Mouse (Mus musculus): ENCODE measurements around the gene Ddx6. TPM values are rescaled to one million over a fixed set of nuclear protein-coding genes. Genes with fewer than 3 reads are reported as not detected.
"Not testable (repeated sequence)": the region's sequence is repeated elsewhere in the genome, so short reads cannot be mapped to it uniquely, and the experiment has no call there.

The Ddx6 gene
- polyA plus RNA-seq, 1 experiment from 2014 or later: 39.0 TPM

DNA sequence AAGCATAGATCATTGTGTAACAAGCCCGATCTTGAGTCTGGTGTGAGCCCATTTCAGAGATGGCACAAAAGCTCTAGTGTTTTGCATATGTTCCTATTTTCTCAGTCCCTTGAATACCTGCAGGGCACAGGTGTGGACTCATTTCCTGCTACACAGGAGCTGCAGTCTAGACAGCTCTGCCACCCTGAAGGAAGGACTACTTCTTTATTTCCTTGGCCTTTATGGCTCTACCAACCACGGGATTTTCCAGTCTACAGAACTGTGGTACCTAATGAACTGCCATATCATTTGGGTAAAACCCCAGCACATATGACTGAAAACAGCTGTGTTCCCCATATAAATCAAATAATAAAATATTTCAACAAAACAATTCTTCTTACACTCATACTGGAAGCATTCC lies 29.6 kb upstream of the Ddx6 start:
- Histone ChIP-seq H3K36me3 (ENCODE audit: control insufficient read depth, insufficient read depth, low read length) (no peaks in the 10 kb centered on the region), H3K4me3 (ENCODE audit: low read depth, low read length) (no peak overlapping the region), H3K4me2 (replicated peaks; ENCODE audit: low read depth, low read length) (no peak overlapping the region), H3K27me3 (ENCODE audit: control insufficient read depth, insufficient read depth, low read length) (no peaks in the 10 kb centered on the region), H3K9me3 (ENCODE audit: control insufficient read depth, low read depth, low read length) (no peaks in the 10 kb centered on the region), H3K4me1 (ENCODE audit: control insufficient read depth, insufficient read depth, low read length) (no peaks in the 10 kb centered on the region), H3K27ac (ENCODE audit: low read length) (no peak overlapping the region), H3K9ac (replicated peaks; ENCODE audit: low read depth, low read length) (no peak overlapping the region)
- 93% methylated on average over 2 of the region's 2 CpGs for WGBS
- ATAC-seq (ENCODE audit: insufficient number of reproducible peaks, insufficient read depth, low FRiP score, low read depth): no peak

DNA sequence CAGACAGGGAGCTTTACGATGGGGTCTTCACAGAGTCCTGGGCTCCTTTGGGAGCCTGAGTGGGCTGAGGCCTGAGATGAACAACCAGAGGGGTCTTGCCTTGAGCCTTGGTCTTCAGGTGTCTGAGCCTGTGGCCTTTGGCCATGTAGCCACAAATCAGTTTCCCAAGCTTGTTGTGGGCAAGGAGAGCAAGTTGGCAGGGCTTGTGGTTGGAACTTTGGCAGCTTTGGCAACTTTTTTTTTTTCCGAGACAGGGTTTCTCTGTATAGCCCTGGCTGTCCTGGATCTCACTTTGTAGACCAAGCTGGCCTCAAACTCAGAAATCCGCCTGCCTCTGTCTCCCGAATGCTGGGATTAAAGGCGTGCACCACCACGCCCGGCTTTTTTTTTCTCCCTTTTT lies 28.6 kb upstream of the Ddx6 start:
- H3K36me3 ChIP-seq (ENCODE audit: control insufficient read depth, insufficient read depth, low read length); H3K9me3 ChIP-seq (ENCODE audit: control insufficient read depth, low read depth, low read length); H3K4me3 ChIP-seq (ENCODE audit: low read depth, low read length); H3K4me1 ChIP-seq (ENCODE audit: control insufficient read depth, insufficient read depth, low read length); H3K27ac ChIP-seq (ENCODE audit: low read length); ATAC-seq (ENCODE audit: insufficient number of reproducible peaks, insufficient read depth, low FRiP score, low read depth); H3K27me3 ChIP-seq (ENCODE audit: control insufficient read depth, insufficient read depth, low read length); H3K4me2 ChIP-seq (replicated peaks; ENCODE audit: low read depth, low read length); H3K9ac ChIP-seq (replicated peaks; ENCODE audit: low read depth, low read length): not testable (repeated sequence)
- 85% methylated on average over 7 of the region's 7 CpGs for WGBS

DNA sequence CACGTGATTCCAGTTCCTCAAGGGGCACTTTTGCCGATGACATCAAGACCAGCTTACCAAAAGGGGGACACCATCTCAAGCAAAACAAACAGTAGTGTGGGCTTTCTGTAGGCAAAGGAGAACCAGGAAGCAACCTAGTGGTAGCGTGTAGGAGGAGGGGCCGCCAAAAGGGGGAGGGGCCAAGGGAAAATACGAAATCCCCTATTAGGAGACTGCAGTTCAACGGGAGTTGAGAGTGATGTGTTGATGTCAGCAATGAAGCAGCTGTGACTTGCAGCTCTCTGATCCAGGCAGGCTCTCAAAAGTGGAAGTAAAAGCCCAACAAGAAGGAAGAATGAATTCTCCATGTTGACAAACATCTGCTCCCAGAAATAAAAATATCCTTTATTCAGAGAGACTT lies 25.3 kb upstream of the Ddx6 start:
- H3K36me3 ChIP-seq (ENCODE audit: control insufficient read depth, insufficient read depth, low read length): no peaks in the 10 kb centered on the region
- H3K27ac ChIP-seq (ENCODE audit: low read length): no peak overlapping the region
- no peaks in the 10 kb centered on the region for H3K4me1 ChIP-seq (ENCODE audit: control insufficient read depth, insufficient read depth, low read length)
- no peaks in the 10 kb centered on the region for H3K27me3 ChIP-seq (ENCODE audit: control insufficient read depth, insufficient read depth, low read length)
- 0 out of 2 replicates have a peak overlapping the region, but pooled peaks have one; percentile 10 for H3K4me2 ChIP-seq (replicated peaks; ENCODE audit: low read depth, low read length)
- no peak for ATAC-seq (ENCODE audit: insufficient number of reproducible peaks, insufficient read depth, low FRiP score, low read depth)
- H3K4me3 ChIP-seq (ENCODE audit: low read depth, low read length): no peak overlapping the region
- H3K9ac ChIP-seq (replicated peaks; ENCODE audit: low read depth, low read length): no peak overlapping the region
- no peaks in the 10 kb centered on the region for H3K9me3 ChIP-seq (ENCODE audit: control insufficient read depth, low read depth, low read length)
- WGBS: 31% methylated on average over 6 of the region's 6 CpGs

DNA sequence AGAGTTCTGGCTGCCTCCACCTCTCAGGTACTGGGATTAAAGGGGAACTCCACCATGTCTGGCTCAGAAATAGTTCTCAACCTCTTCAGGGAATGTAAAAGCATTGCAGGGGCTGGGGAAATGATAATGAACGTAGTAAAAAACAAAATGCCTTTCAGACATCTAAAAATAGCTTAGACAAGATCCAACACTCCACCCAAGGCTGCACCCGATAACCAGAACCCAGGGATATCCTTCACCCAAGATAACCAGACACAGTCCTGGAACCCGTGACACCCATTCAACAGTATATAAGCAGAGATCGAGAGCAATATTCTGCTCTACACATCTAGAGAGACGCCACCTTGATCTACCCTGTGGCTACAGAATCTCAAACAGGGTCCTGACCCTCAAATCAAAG lies 24.6 kb upstream of the Ddx6 start:
- ATAC-seq (ENCODE audit: insufficient number of reproducible peaks, insufficient read depth, low FRiP score, low read depth): no peak
- Histone ChIP-seq H3K4me3 (ENCODE audit: low read depth, low read length) (no peak overlapping the region), H3K9ac (replicated peaks; ENCODE audit: low read depth, low read length) (no peak overlapping the region), H3K4me2 (replicated peaks; ENCODE audit: low read depth, low read length) (no peak overlapping the region), H3K9me3 (ENCODE audit: control insufficient read depth, low read depth, low read length) (no peaks in the 10 kb centered on the region), H3K27me3 (ENCODE audit: control insufficient read depth, insufficient read depth, low read length) (no peaks in the 10 kb centered on the region), H3K27ac (ENCODE audit: low read length) (no peak overlapping the region), H3K4me1 (ENCODE audit: control insufficient read depth, insufficient read depth, low read length) (no peaks in the 10 kb centered on the region), H3K36me3 (ENCODE audit: control insufficient read depth, insufficient read depth, low read length) (no peaks in the 10 kb centered on the region)
- whole genome bisulfite sequencing: 88% methylated on average over 5 of the region's 5 CpGs

DNA sequence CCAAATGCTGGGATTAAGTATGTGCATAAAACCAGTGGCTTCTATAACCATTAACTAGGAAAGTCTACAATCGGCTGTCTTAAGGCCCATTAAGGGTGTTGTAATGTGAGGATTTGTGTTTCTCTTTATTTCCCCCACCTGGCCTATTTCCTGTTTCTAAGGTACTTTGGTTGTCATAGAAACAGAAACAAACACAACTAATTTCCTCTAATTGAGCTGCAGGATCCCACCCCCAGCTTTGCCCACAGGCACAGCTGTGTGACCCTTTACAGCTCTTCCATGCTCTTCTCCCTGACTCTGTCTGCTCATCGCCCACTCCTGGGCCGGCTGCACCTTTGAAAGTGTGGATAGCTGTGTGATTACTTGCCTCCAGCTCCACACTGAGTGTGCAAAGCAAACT lies 23.3 kb upstream of the Ddx6 start:
- WGBS: 35% methylated on average over 3 of the region's 3 CpGs
- H3K36me3 ChIP-seq (ENCODE audit: control insufficient read depth, insufficient read depth, low read length): no peaks in the 10 kb centered on the region

DNA sequence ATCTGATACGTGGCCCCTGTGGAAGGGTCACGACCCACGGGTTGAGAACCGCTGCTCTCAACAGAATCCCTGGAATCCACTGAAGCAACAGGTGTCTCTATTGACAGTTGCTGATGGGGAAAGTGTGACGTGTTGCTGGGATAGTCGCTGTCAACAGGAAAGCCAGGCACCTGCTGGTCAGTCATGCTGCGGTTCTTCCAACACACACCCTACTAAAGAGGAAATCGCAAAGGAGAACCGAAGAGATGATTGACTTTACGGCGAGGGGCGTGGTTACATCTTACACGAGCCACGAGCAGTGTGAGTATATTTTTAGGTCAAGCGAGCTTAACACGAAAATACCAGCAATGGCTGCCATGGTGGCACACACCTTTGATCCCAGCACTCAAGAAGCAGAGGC lies 22.3 kb upstream of the Ddx6 start:
- no peak for ATAC-seq (ENCODE audit: insufficient number of reproducible peaks, insufficient read depth, low FRiP score, low read depth)
- Histone ChIP-seq H3K27me3 (ENCODE audit: control insufficient read depth, insufficient read depth, low read length) (no peaks in the 10 kb centered on the region), H3K9ac (replicated peaks; ENCODE audit: low read depth, low read length) (no peak overlapping the region), H3K9me3 (ENCODE audit: control insufficient read depth, low read depth, low read length) (no peaks in the 10 kb centered on the region), H3K27ac (ENCODE audit: low read length) (no peak overlapping the region), H3K4me1 (ENCODE audit: control insufficient read depth, insufficient read depth, low read length) (0 out of 2 replicates have a peak, but pooled peaks cover 2% of the 10 kb centered on the region), H3K4me3 (ENCODE audit: low read depth, low read length) (no peak overlapping the region), H3K36me3 (ENCODE audit: control insufficient read depth, insufficient read depth, low read length) (no peaks in the 10 kb centered on the region), H3K4me2 (replicated peaks; ENCODE audit: low read depth, low read length) (no peak overlapping the region)
- 76% methylated on average over 16 of the region's 16 CpGs for whole genome bisulfite sequencing

More for the DNA sequence above, 23.3 kb upstream of the Ddx6 start:
- Histone ChIP-seq H3K4me3 (ENCODE audit: low read depth, low read length) (no peak overlapping the region), H3K4me2 (replicated peaks; ENCODE audit: low read depth, low read length) (no peak overlapping the region), H3K9me3 (ENCODE audit: control insufficient read depth, low read depth, low read length) (no peaks in the 10 kb centered on the region), H3K27me3 (ENCODE audit: control insufficient read depth, insufficient read depth, low read length) (no peaks in the 10 kb centered on the region), H3K9ac (replicated peaks; ENCODE audit: low read depth, low read length) (no peak overlapping the region), H3K4me1 (ENCODE audit: control insufficient read depth, insufficient read depth, low read length) (no peaks in the 10 kb centered on the region), H3K27ac (ENCODE audit: low read length) (no peak overlapping the region)
- ATAC-seq (ENCODE audit: insufficient number of reproducible peaks, insufficient read depth, low FRiP score, low read depth): no peak

DNA sequence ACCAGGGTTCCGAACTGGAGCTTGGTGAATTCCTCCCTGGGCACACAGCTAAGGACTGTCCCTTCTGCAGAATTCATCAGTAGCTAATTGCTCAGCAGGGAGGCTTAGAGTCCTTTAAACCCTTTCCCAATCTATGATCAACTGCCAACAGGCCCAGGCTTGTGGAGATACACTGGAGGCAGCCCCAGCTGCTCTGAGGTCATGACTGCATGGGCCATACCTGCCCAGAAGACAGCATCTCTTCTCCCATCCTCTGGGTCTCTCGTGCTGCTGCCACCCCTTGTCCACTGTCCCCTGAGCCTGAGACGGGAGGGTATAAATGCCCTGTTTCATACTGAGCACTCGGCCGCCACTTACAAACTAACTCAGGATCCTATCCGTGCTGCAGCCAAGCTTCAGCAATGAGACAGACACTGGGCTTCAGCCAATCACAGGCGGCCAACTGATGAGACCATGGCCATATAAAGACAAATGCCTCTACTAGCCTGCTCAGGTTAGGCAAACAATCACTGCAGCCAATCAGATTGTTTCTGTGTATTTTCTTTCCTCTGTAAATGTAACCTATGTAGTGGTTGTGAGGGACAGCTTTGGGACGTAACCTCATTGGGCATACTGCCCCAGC lies 17.9 kb upstream of the Ddx6 start:
- H3K36me3 ChIP-seq (ENCODE audit: control insufficient read depth, insufficient read depth, low read length): no peaks in the 10 kb centered on the region
- no peaks in the 10 kb centered on the region for H3K9me3 ChIP-seq (ENCODE audit: control insufficient read depth, low read depth, low read length)
- WGBS: 64% methylated on average over 8 of the region's 8 CpGs
- H3K27me3 ChIP-seq (ENCODE audit: control insufficient read depth, insufficient read depth, low read length): no peaks in the 10 kb centered on the region
- H3K27ac ChIP-seq (ENCODE audit: low read length): no peak overlapping the region
- no peak for ATAC-seq (ENCODE audit: insufficient number of reproducible peaks, insufficient read depth, low FRiP score, low read depth)
- H3K4me3 ChIP-seq (ENCODE audit: low read depth, low read length): no peak overlapping the region
- no peak overlapping the region for H3K9ac ChIP-seq (replicated peaks; ENCODE audit: low read depth, low read length)
- 0 out of 2 replicates have a peak, but pooled peaks cover 2% of the 10 kb centered on the region for H3K4me1 ChIP-seq (ENCODE audit: control insufficient read depth, insufficient read depth, low read length)
- H3K4me2 ChIP-seq (replicated peaks; ENCODE audit: low read depth, low read length): no peak overlapping the region

DNA sequence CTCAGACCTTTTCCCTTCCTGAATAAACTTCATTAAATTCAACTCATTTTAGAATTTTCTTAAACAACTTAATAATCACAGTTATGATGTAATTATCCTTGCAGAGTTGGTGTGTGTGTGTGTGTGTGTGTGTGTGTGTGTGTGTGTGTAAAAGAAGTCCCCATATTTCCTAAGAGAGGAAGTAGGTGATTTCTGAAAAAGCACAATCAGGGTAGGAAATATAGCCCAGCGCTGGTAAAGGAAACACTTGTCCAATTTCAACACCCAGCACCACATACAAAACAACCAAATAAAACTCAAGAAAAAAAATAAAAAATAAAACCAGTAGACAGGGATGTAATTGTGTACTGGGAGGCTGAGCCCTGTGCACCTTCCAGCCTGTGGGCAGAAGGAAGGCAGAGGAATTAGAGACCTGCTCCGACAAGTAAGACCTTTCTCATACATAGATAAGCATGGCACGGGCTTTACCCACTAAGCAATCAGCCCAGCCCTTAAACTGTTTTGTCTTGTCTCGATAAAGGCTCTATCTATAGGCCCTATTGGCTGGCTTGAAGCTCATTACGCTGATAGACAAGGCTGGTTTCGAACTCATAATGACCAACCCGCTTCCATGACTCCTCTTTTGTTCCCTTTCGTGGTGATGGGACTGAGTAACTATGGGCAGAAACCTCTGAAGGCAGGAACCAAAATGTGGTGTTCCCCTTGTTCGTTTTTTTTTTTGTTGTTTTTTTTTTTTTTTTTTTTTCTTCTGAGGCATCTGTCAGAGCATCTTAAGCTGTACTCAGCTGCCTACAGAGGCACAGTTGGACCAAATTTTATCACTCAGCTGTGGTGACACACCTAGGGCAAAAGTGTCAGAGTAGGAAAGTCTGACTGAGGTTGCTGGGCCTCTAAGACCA lies 17.2 kb upstream of the Ddx6 start:
- Histone ChIP-seq H3K27ac (ENCODE audit: low read length) (no peak overlapping the region), H3K4me3 (ENCODE audit: low read depth, low read length) (no peak overlapping the region), H3K9ac (replicated peaks; ENCODE audit: low read depth, low read length) (no peak overlapping the region), H3K9me3 (ENCODE audit: control insufficient read depth, low read depth, low read length) (no peaks in the 10 kb centered on the region), H3K4me1 (ENCODE audit: control insufficient read depth, insufficient read depth, low read length) (0 out of 2 replicates have a peak, but pooled peaks cover 2% of the 10 kb centered on the region), H3K27me3 (ENCODE audit: control insufficient read depth, insufficient read depth, low read length) (no peaks in the 10 kb centered on the region), H3K4me2 (replicated peaks; ENCODE audit: low read depth, low read length) (no peak overlapping the region), H3K36me3 (ENCODE audit: control insufficient read depth, insufficient read depth, low read length) (no peaks in the 10 kb centered on the region)
- WGBS: 81% methylated on average over 9 of the region's 9 CpGs
- ATAC-seq (ENCODE audit: insufficient number of reproducible peaks, insufficient read depth, low FRiP score, low read depth): no peak; the same call in 1 of the 2 replicates
